Mouse (Mus musculus) intestine, embryonic 16.5 days (tissue): ENCODE measurements around the gene Cc2d2b. TPM values are rescaled to one million over a fixed set of nuclear protein-coding genes. Genes with fewer than 3 reads are reported as not detected.

Experiments used
- ATAC-seq: fragments of 200-750 bp; cut with Nextera tagmentation; 2 replicates; pipeline ENCODE4 v1.8.0; 2017; ENCODE audit warnings: moderate TSS enrichment, moderate library complexity
- H3K27ac ChIP-seq: fragments of 300-500 bp; sonication (generic); 2 replicates; pipeline ENCODE4 v1.5.1; 2014; ENCODE audit warnings: mild to moderate bottlenecking, low read length
- H3K27me3 ChIP-seq: fragments of 300-500 bp; sonication (generic); replicated peaks from 2 replicates; pipeline ENCODE4 v1.6.1; 2014; ENCODE audit warnings: low read length, control low read depth, mixed read lengths; ENCODE audit not compliant: control insufficient read depth, insufficient read depth
- H3K36me3 ChIP-seq: fragments of 300-500 bp; sonication (generic); 2 replicates; pipeline ENCODE4 v1.6.1; 2014; ENCODE audit warnings: low read length, control low read depth; ENCODE audit not compliant: control insufficient read depth, insufficient read depth
- H3K4me1 ChIP-seq: fragments of 300-500 bp; sonication (generic); 2 replicates; pipeline ENCODE4 v1.6.1; 2014; ENCODE audit warnings: low read length, control low read depth, mixed read lengths; ENCODE audit not compliant: control insufficient read depth, insufficient read depth
- H3K4me2 ChIP-seq: fragments of 300-500 bp; sonication (generic); 2 replicates; pipeline ENCODE4 v1.6.1; 2014; ENCODE audit warnings: low read depth, low read length, control low read depth
- H3K4me3 ChIP-seq: fragments of 300-500 bp; sonication (generic); 2 replicates; pipeline ENCODE4 v1.5.1; 2014; ENCODE audit warnings: mild to moderate bottlenecking, low read length
- H3K9ac ChIP-seq: fragments of 300-500 bp; sonication (generic); 2 replicates; pipeline ENCODE4 v1.6.1; 2014; ENCODE audit warnings: low read depth, low read length
- H3K9me3 ChIP-seq: fragments of 300-500 bp; sonication (generic); 2 replicates; pipeline ENCODE4 v1.6.1; 2016; ENCODE audit warnings: low read length, control low read depth; ENCODE audit not compliant: control insufficient read depth
- WGBS: fragments of 180-500 bp; shearing (Covaris S2); extraction: QIAGEN DNeasy Blood & Tissue Kit; methylation state at CpG from one replicate; pipeline ENCODE4 v1.1.7; 2014; 5-methylcytosine and 5-hydroxymethylcytosine counted together
- polyA plus RNA-seq: library from polyadenylated mRNA; unstranded; fragments of >200 nt; fragmentation: Nextera tagmentation; extraction: Ambion mirVana; gene quantifications from 2 replicates; pipeline ENCODE4 v1.2.1, GENCODE M21; 2015

Cc2d2b gene
- polyA plus RNA-seq, 1 experiment from 2014 or later = not detected

DNA sequence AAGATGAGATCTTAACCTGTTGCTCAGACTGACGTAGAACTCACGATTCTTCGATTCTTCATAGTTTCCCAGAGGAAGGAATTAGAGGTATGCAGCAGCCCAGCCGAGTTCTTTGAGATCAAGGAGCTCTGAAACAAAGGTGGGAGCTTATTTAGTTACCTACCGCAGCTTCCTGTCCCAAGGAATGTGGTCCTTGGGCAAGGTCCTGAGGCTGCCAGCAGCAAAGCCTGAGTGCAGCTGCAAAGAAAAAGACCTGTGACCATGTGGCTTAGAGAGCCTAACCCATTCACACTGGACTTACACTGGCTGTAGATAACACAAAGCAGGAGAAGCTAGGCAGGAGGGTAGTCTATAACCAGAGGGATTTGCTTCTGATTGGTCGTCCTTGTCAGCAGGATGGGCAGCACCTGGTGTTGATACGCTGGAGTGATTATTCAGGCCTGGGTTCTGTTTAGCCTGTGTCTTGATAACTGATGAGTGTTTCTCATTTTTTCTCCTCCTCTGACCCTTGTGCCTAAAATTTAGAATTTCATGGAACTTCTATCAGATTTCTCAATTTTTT is 56.7 kb downstream of the Cc2d2b start:
- 26% methylated on average over 7 of the region's 7 CpGs for WGBS
- H3K4me1 ChIP-seq = no peaks in the 10 kb centered on the region
- no peaks in the 10 kb centered on the region for H3K27me3 ChIP-seq
- no peak for ATAC-seq
- no peak overlapping the region for H3K4me3 ChIP-seq
- no peaks in the 10 kb centered on the region for H3K9me3 ChIP-seq
- no peak overlapping the region for H3K4me2 ChIP-seq
- H3K9ac ChIP-seq = no peak overlapping the region
- no peak overlapping the region for H3K27ac ChIP-seq
- H3K36me3 ChIP-seq = no peaks in the 10 kb centered on the region

DNA sequence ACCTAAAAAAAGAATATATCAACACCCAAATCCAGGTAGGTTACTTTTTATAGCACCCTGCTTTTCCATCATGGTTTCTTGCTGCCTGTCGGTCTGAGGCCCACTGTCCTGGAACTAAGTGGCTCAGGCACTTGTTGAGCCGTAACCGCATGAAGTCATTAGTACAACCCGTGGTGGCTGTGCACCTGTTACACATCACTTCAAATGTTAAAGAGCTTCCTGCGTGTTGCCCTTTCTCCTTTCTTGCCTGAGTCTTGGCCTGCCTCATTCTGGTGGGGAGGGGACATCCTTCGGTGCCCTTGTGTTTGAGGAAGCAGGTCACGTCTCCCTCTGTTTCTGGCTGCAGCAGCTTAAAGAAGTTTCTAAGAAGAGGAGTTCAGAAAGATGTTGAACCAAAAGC is 61.3 kb downstream of the Cc2d2b start:
- H3K4me3 ChIP-seq = no peak overlapping the region
- WGBS = 76% methylated on average over 7 of the region's 7 CpGs
- H3K9ac ChIP-seq = no peak overlapping the region
- H3K9me3 ChIP-seq = no peaks in the 10 kb centered on the region
- ATAC-seq = no peak
- no peaks in the 10 kb centered on the region for H3K4me1 ChIP-seq
- H3K27ac ChIP-seq = no peak overlapping the region
- no peaks in the 10 kb centered on the region for H3K36me3 ChIP-seq
- H3K4me2 ChIP-seq = no peak overlapping the region
- H3K27me3 ChIP-seq = no peaks in the 10 kb centered on the region

DNA sequence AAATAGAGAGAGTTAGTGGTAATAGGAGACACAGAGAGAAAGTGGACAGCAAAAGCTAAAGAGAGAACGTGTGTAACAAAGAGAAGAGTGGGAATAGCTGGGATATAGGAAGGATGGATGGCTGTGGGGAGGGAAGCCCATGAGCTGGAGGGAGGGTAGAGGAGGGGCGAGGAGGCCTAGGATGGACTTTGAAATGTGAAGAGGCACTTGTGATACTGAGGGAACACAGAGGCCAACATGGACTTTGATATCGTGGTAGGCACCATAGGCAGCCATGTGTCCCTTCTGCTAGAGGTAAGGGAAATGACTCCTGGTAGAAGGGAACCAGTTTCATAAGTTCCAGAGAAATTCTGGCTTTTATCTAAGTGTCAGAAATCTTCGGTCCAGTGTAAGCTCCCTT is 63.3 kb downstream of the Cc2d2b start:
- no peaks in the 10 kb centered on the region for H3K27me3 ChIP-seq
- no peak overlapping the region for H3K9ac ChIP-seq
- WGBS = 59% methylated on average over 4 of the region's 4 CpGs
- H3K4me1 ChIP-seq = no peaks in the 10 kb centered on the region
- H3K4me2 ChIP-seq = no peak overlapping the region
- no peak overlapping the region for H3K27ac ChIP-seq
- no peak overlapping the region for H3K4me3 ChIP-seq
- no peaks in the 10 kb centered on the region for H3K36me3 ChIP-seq
- peak; percentile 81 for ATAC-seq
- H3K9me3 ChIP-seq = no peaks in the 10 kb centered on the region

DNA sequence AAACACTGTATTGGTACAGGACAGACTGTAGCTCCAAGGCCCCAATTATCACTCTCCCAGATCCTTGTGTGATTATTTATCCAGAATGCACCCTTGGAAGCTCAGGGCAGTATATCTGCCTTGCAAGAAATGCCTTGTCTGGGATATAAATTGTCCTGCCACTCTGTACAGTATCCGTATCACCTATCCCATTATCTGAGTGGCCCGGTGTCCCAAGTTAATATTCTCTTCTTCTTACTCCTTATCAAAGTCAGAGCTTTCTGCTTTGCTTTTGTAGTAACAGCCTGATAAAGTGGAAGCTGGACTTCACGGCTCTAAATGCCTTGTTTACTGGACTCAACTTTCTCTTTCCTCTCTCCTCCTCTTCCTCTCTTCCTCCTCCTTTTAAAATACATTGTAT is 64.2 kb downstream of the Cc2d2b start:
- Histone ChIP-seq H3K27ac (no peak overlapping the region), H3K27me3 (no peaks in the 10 kb centered on the region), H3K36me3 (no peaks in the 10 kb centered on the region), H3K4me1 (no peaks in the 10 kb centered on the region), H3K4me2 (no peak overlapping the region), H3K9ac (no peak overlapping the region), H3K9me3 (no peaks in the 10 kb centered on the region), H3K4me3 (no peak overlapping the region)
- WGBS = 61% methylated on average over 3 of the region's 3 CpGs
- ATAC-seq = no peak

DNA sequence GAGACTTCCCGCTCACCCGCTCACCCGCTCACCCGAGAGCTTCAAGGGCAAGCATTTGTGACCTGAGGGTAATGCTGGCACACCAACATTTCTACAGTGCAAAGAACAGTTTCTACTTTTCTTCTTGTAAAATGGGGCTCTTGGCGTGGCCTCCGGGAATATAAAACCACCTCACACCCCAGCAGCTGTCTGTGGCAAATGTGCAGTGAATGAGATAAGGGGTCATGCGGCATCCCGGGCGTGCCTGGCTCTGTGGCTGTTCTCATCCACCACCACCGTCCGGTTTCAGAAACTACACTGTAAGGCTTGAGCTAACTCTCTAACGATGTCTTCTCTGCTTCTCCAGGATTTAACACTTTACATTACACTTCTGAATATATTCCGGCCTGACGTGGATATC is 64.8 kb downstream of the Cc2d2b start:
- no peak overlapping the region for H3K9ac ChIP-seq
- no peaks in the 10 kb centered on the region for H3K27me3 ChIP-seq
- 72% methylated on average over 14 of the region's 14 CpGs for WGBS
- H3K36me3 ChIP-seq = no peaks in the 10 kb centered on the region
- H3K9me3 ChIP-seq = no peaks in the 10 kb centered on the region
- peak; percentile 84 for ATAC-seq
- H3K4me3 ChIP-seq = no peak overlapping the region
- no peak overlapping the region for H3K27ac ChIP-seq
- no peaks in the 10 kb centered on the region for H3K4me1 ChIP-seq
- H3K4me2 ChIP-seq = no peak overlapping the region

DNA sequence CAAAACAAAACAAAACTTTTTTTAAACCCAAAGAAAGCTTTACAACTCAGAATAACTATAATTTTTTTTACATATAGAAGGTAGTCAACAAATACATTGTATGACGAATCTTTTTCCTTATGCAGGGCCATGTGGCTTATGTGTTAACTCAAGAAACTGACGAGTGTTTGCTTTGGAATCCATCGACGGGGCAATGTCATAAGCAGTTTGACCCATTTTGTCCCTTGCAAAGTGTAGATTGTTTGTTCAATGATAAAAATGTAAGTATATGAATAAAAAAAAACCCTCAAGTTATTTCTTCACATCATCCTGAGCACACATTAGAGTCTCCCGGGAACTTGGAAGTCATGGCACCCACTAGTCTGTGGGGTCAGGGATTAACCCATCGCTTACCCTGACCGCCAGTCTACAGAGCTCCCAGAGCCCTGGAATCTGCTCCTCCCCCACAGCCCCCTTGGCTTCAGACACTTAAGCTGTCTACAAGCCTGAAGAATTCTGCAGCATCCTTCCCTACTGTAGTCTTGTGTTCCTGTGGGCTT is 67.2 kb downstream of the Cc2d2b start:
- no peaks in the 10 kb centered on the region for H3K27me3 ChIP-seq
- H3K9ac ChIP-seq = no peak overlapping the region
- H3K27ac ChIP-seq = no peak overlapping the region
- no peaks in the 10 kb centered on the region for H3K36me3 ChIP-seq
- H3K4me2 ChIP-seq = no peak overlapping the region
- ATAC-seq = no peak
- H3K4me1 ChIP-seq = no peaks in the 10 kb centered on the region
- H3K4me3 ChIP-seq = no peak overlapping the region
- no peaks in the 10 kb centered on the region for H3K9me3 ChIP-seq
- 70% methylated on average over 7 of the region's 7 CpGs for WGBS

DNA sequence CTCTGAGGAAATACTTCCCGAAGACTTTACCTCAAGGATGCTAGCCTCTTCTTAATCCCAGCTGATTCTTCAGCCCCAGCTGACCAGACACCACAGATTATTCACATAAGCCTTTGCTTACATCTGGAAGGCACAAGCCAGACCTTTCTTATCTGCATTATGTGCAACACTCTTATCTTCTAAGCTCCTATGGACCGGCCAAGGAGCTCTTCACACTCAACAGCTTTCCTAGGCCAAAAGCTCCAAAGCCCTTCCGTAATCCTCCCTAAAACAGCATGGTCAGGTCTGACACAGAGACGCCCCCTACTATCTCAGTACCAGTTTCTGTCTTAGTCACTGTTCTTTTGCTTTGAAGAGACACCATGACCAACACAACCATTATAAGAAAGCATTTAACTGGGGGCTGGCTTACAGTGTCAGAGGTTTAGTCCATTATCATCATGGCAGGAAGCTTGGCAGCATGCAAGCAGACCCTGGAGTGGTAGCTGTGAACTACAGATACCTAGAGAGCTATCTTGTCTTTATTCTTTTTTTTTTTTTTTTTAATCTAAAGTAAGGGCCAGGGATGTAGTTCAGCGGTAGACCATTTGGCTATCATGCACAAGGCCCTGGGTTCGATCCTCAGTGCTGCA is 69.5 kb downstream of the Cc2d2b start:
- no peak for ATAC-seq
- no peaks in the 10 kb centered on the region for H3K4me1 ChIP-seq
- H3K36me3 ChIP-seq = no peaks in the 10 kb centered on the region
- H3K4me2 ChIP-seq = no peak overlapping the region
- 82% methylated on average over 6 of the region's 6 CpGs for WGBS
- H3K27ac ChIP-seq = no peak overlapping the region
- no peak overlapping the region for H3K9ac ChIP-seq
- no peaks in the 10 kb centered on the region for H3K27me3 ChIP-seq
- no peak overlapping the region for H3K4me3 ChIP-seq
- H3K9me3 ChIP-seq = no peaks in the 10 kb centered on the region

DNA sequence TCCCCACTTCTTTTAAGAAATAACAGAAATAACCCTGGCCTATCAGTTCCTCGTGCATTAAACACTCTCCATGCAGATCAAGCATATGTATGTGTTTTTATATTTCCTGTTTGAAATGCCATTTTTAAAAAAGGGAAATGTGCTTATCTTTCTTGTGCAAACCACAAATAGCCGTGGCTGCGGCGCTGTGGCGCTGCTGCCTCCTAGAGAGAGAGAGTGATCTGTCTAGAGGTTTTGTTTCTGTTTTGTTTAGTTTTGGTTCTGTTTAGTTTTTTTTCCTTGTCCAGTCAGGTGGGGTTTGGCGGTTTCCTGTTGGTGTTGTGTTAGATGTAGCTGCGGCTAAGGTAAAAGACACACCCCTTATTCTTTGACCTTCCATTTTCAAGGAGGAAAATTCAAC is 70.2 kb downstream of the Cc2d2b start:
- no peak for ATAC-seq
- Histone ChIP-seq H3K27me3 (no peaks in the 10 kb centered on the region), H3K9ac (no peak overlapping the region), H3K4me1 (no peaks in the 10 kb centered on the region), H3K4me3 (no peak overlapping the region), H3K27ac (no peak overlapping the region), H3K9me3 (no peaks in the 10 kb centered on the region), H3K4me2 (no peak overlapping the region), H3K36me3 (no peaks in the 10 kb centered on the region)
- WGBS = 53% methylated on average over 7 of the region's 7 CpGs

DNA sequence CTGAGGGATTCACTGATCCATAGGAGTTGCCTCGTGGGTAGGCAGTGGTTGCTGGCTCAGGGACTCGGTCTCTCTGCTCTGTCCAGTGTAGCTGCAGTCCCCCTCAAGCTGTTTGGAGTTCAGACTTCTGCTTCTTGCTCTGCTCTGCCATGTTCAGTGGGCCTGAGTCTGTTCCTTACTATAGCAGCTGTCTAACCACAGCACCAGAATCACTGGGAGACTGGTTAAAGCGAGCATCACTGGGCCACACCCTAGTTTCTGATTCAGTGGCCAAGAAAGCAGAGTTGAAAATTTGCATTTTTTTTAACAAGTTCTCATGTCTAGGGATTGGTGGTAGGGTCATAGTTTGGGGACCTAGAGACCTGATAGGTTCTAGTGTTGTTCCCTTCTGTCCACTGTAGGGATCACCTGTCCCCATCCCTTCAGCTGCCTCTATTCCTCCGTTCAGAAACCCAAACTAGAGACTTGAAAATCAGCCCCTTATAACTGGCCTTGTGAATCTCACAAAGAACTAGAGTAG is 72.8 kb downstream of the Cc2d2b start:
- Histone ChIP-seq H3K4me1 (no peaks in the 10 kb centered on the region), H3K36me3 (no peaks in the 10 kb centered on the region), H3K27ac (no peak overlapping the region), H3K27me3 (no peaks in the 10 kb centered on the region), H3K4me3 (no peak overlapping the region), H3K9ac (no peak overlapping the region), H3K4me2 (no peak overlapping the region), H3K9me3 (no peaks in the 10 kb centered on the region)
- no peak for ATAC-seq
- WGBS = 78% methylated on average over 4 of the region's 4 CpGs
